Mouse (Mus musculus) layer of hippocampus, adult 18-20 months (tissue): Measurements from ENCODE around the gene Fkbp8. TPM values are rescaled to one million over a fixed set of nuclear protein-coding genes. Genes with fewer than 3 reads are reported as not detected.

Source experiments
- total RNA-seq, 2 experiments: library from RNA; stranded (reverse); gene quantifications; 2 replicates each; pipeline ENCODE4 v1.2.3; 2021

The Fkbp8 gene
- total RNA-seq, 2 experiments from 2014 or later = 450 to 467 TPM

Other genes with a start within 250 kb of the Fkbp8 start
- gene Homer3, start 244.9 kb upstream of the Fkbp8 start, total RNA-seq = 10 to 100 TPM; 71.9 to 76.0 TPM
- gene Ddx49, start 225.2 kb upstream of the Fkbp8 start, total RNA-seq = 10 to 100 TPM; 36.3 to 49.0 TPM
- 100 to 1,000 TPM; 125 to 149 TPM for gene Cope, start 225.2 kb upstream of the Fkbp8 start, total RNA-seq
- gene Cers1, start 211.9 kb upstream of the Fkbp8 start, total RNA-seq = 100 to 1,000 TPM; 112 to 116 TPM
- 10 to 100 TPM; 15.1 to 18.2 TPM for gene Gdf1, start 197.9 kb upstream of the Fkbp8 start, total RNA-seq
- 10 to 100 TPM; 74.5 to 75.6 TPM for gene Upf1, start 174.4 kb upstream of the Fkbp8 start, total RNA-seq
- under 1 TPM; 0.13 to 0.42 TPM for gene Comp, start 154.2 kb upstream of the Fkbp8 start, total RNA-seq
- gene Crtc1, start 88.1 kb upstream of the Fkbp8 start, total RNA-seq = 100 to 1,000 TPM; 193 to 199 TPM
- gene Klhl26, start 50.8 kb upstream of the Fkbp8 start, total RNA-seq = 10 to 100 TPM; 54.1 to 62.0 TPM
- 100 to 1,000 TPM; 326 to 327 TPM for gene Tmem59l, start 40.4 kb upstream of the Fkbp8 start, total RNA-seq
- gene Crlf1, start 34.6 kb upstream of the Fkbp8 start, total RNA-seq = 10 to 100 TPM; 33.1 to 38.2 TPM
- 100 to 1,000 TPM in 1 of 2 experiments, 10 to 100 TPM in 1; 96.5 to 104 TPM for gene Rex1bd, start 21.0 kb upstream of the Fkbp8 start, total RNA-seq
- gene Uba52, start 16.9 kb upstream of the Fkbp8 start, total RNA-seq = 1,000 to 10,000 TPM; 1,062 to 1,079 TPM
- 10 to 100 TPM; 40.6 to 45.6 TPM for gene Kxd1, start 232 bp downstream of the Fkbp8 start, total RNA-seq
- gene Ell, start 11.7 kb downstream of the Fkbp8 start, total RNA-seq = 10 to 100 TPM; 18.9 to 21.8 TPM
- gene Isyna1, start 66.6 kb downstream of the Fkbp8 start, total RNA-seq = 10 to 100 TPM; 47.3 to 47.7 TPM
- gene Ssbp4, start 81.1 kb downstream of the Fkbp8 start, total RNA-seq = 100 to 1,000 TPM; 272 to 279 TPM
- under 1 TPM; 0.33 to 0.37 TPM for gene Lrrc25, start 88.4 kb downstream of the Fkbp8 start, total RNA-seq
- not detected for gene Gdf15, start 104.7 kb downstream of the Fkbp8 start, total RNA-seq
- gene Pgpep1, start 132.7 kb downstream of the Fkbp8 start, total RNA-seq = 10 to 100 TPM; 20.0 to 23.3 TPM
- 10 to 100 TPM; 63.8 to 71.5 TPM for gene Lsm4, start 145.5 kb downstream of the Fkbp8 start, total RNA-seq
- gene Jund, start 171.2 kb downstream of the Fkbp8 start, total RNA-seq = 100 to 1,000 TPM; 186 to 200 TPM
- gene Iqcn, start 175.7 kb downstream of the Fkbp8 start, total RNA-seq = under 1 TPM in 1 of 2 experiments, not detected in 1; 0.07 TPM
- gene Gm3336, start 190.8 kb downstream of the Fkbp8 start, total RNA-seq = not detected
- gene Pde4c, start 196.0 kb downstream of the Fkbp8 start, total RNA-seq = 1 to 10 TPM; 1.0 to 1.3 TPM
- 100 to 1,000 TPM; 814 to 823 TPM for gene Rab3a, start 227.0 kb downstream of the Fkbp8 start, total RNA-seq
- 10 to 100 TPM; 34.5 to 41.1 TPM for gene Mpv17l2, start 233.2 kb downstream of the Fkbp8 start, total RNA-seq
- 100 to 1,000 TPM; 158 to 162 TPM for gene Pik3r2, start 249.0 kb downstream of the Fkbp8 start, total RNA-seq